Mouse (Mus musculus) kidney, postnatal 14 days (tissue): ENCODE measurements around the gene Wfikkn2.
"Not testable (repeated sequence)": the region's sequence is repeated elsewhere in the genome, so short reads cannot be mapped to it uniquely, and the experiment has no call there.

ENCODE experiments used
- DNase-seq: peaks from one replicate; pipeline ENCODE4 v3.0.0; 2022; ENCODE audit warnings: mixed read lengths

Gene Wfikkn2

DNA sequence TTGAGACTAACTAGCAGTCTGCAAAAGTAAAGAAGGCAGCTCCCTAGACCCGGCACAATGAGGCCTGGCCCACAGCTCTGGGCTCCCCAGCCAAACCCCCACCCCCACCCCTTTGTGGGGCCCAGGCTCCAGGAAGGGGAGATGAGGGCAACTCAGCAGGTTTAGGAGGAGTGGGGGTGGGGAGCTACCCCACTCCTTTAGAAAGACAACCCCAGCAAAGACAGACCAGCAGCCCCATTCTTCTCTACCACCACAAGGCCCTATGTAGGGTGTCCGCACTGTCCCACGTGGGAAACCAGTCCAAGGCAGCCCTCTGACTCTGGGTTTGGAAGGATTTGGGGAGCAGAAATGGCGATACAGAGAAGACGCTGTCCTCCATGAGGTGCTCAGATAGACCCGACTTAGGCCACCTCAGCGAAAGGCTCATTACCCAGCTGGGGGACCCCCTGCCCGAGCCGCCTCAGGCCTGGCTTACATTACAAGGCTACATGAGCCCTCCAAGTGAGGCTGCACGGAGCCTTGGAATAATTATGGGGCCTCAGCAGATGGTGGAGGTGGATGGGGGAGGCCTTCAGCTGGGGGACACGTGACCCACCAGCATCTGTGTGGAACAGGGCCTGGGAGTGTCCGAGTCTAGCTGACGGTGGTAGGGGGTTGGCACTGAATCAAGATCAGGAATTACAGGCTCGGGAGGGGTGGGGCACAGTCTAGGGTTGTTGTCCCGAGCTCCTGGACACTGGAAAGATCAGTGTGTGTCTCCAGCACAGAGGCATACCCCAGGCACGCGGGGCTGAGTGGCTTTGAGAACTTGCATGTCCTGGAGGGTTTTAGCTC, at the start of gene Wfikkn2:
TSS of gene Wfikkn2 (minus strand) at position 51 of the 834 bp plus-strand sequence.
- DNase-seq, result no peak

DNA sequence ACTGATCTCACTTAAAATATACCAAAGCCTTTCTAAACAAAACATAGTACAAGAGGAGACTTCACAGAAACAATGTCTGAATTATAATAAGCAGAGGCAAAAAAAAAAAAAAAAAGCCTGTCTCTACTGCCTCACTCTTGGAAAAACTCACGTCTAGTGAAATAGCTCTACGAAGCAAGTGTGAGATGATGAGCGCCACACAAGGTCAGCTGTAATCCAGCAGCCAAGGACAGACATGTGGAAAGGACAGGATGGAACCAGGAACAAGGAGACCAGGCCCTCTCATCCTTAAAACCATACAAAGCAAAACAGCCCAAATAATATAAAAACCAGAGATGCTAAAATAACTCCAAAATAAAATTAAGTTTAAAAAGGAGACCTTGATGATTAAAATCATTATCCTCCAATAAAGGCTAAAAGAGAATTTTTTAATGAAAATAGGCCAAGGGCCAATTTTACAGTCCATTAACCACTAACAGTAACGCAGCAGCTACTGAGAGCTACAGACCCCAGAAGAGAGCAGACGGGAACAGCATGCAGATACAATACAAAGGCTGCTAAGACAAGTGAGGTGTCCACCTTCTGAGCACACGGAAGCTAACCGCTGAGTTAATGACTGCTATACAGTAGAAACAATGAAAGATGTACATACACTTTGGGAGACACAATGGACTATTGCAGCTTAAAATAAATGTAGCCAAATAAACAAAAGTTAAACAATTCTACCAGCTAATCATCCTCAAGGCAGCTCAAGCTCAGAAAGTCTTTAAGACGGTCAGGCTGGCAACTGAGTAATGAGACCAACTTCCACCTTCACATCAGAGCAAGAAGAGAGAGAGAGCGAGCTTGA, 49.4 kb upstream of the Wfikkn2 start:
- DNase-seq, result no peak

DNA sequence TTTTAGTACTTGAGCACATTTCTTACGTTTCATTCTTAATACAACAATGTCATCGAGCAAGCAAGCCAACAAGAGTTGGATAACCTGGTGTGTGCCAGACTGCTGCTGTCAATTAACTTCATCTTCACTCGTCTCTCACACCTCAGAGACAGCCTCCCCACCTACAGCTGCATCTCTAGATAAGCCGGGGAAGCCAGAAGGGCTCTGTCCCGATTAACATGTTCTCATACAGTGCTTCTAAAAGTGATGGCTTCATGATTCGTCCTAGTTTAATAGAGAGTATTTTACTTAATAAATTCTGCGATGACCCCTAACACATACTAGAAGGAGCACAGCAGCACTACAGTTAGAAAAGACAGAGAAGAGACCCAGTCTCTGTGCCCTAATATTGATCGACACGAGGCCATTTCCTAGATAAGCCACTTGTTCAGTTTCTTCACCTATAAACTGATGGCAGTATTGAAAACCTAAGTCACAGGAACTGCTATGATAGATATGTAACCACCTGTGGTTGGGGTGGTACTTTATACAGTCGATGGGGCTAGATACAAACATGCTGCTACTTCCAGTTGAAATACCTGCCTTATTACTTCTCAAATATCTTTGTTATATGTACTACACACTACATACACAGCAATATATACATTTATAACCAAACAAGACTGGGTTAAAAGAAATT, 44.4 kb upstream of the Wfikkn2 start:
- no peak for DNase-seq

GRCm38 (mm10) chr11:94287105-94287504, 41.3 kb upstream of the Wfikkn2 start:
- no peak for DNase-seq

DNA sequence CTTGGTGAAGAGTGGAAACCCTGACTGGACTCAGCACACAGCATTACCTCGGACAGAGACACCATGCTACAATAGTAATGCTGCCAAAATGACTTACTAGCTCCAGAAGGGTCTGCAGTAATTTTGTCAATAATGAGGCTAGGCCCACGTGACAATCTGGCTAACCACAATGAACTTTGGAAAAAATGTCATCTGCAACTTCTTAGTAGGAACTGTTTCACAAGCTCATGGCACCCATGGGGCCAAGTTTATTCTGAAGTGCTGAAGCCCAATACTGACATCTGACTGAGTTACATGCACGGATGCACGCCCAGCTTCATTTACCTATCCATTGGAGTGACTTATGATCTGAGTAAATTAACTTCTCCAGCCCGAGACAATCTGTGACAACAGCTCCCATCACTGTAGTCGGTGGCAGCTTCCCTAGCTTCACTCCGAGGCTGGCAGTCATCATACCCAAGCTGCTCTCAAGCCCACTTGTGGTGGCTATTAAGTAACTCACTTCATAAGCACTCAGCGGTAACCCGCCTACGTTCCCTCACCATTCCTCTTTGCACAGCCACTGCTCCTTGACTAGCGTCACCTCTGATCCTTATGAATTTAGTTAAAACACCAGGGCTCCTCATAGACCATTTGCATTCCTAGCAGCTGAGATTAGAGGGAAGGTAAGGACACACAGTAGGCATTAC, 40.2 kb upstream of the Wfikkn2 start:
- DNase-seq, result no peak

DNA sequence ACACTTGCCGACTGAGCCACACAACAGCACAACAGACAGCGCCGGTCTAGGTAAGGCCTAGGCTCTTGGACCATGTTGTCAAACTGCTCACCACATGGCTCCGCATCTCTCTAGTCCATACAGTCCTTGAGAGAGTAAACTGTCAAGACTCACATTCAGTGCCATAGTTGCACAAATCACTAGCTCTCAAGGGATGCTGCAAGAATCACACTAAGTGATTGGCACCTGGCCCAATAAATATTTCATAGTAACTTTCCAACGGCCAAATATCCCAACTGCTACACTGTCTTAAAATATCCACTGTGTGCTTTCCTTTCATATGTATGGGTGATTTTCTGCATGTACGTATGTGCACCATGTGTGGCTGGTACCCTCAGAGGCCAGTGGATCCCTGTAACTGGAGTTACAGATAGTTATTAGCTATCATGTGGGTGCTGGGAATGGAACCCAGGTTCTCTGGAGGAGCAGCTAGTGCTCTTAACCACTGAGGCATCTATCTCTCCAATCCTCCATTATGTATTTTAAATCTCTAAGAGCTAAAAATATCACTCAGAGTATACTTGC, 37.8 kb upstream of the Wfikkn2 start:
- DNase-seq, result no peak

DNA sequence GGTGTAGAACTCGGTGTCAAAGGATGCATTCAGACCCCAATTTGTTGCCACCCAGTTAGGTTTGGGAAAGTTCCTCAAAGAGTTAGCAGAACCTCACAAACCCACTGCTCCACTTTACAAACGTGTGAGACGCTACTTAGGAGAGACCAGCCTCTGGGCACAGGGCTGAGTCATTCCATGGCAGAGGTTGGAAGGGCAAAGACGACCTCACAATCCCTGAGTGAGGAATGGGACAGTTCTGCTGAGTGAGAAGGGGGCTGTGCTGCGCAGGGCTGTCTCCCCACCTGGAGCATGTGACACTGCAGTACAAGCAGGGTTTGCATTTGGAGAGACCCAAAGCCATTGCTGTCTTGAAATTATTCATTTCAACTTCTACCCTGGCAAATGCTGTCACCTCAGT, 36.5 kb upstream of the Wfikkn2 start:
- DNase-seq, result no peak

- DNase-seq, result no peak
Measured at GRCm38 (mm10) chr11:94281199-94282181, 35.7 kb upstream of the Wfikkn2 start, which contains the start of gene Gm21885. Gene Gm21885 (plus strand): TSS chr11:94281873.

GRCm38 (mm10) chr11:94276869-94277337, 31.1 kb upstream of the Wfikkn2 start:
- peak; percentile 92 for DNase-seq

GRCm38 (mm10) chr11:94275686-94276085, 29.9 kb upstream of the Wfikkn2 start:
- DNase-seq, result no peak

DNA sequence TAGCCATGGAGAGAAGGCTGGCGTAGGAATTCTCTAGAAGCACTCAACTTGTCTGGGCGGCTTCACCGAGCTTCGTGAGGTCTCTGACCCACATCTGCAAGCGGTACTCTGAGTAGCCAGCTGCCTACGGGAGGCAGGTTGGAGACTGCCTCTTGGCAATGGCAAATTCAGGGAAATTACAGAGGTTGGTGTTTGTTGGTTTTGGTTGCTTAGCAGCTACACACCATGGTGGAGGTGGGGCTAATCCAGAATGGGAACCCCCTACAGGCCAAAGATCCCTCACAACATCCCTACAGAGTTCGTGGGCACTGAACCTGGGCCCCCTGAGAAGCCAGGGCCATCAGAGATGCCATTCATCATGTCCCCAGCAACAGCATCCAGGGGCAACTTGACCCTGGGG, 29.4 kb upstream of the Wfikkn2 start:
- DNase-seq, result no peak

DNA sequence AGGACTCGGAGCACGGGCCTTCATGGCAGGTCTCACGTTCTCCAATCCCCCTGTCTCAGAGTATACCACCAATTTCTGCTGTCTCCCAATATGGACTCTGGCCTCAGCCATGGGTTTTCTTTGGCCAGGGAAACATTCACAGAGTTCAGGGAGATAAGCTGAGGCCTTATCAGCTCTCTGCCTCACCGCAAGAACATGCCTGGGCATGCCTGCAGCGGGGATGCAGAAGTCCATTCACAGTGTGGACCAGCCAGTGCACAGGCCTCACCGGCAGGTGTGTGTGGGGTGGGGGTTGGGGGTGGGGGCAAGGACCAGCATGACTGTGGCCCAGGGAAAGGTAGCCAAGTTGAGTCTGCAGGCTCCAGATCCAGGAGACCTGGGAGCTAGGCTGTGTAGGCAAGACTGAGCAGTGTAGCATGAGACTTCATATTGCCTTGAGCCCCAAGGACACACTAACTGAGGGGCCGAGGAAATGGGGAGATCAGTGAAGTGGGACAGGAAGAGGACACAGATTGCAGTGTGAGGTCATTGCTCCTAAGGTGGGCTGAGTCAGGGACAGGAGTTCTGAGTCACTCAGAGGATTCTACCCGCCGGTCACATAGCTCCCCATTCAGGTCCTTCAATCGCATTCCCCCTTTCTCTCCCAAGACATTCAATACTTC, 28.5 kb upstream of the Wfikkn2 start:
- no peak for DNase-seq

- no peak for DNase-seq
Measured at GRCm38 (mm10) chr11:94272960-94273927, 27.4 kb upstream of the Wfikkn2 start.

GRCm38 (mm10) chr11:94271015-94271414, 25.2 kb upstream of the Wfikkn2 start:
- DNase-seq, result no peak

DNA sequence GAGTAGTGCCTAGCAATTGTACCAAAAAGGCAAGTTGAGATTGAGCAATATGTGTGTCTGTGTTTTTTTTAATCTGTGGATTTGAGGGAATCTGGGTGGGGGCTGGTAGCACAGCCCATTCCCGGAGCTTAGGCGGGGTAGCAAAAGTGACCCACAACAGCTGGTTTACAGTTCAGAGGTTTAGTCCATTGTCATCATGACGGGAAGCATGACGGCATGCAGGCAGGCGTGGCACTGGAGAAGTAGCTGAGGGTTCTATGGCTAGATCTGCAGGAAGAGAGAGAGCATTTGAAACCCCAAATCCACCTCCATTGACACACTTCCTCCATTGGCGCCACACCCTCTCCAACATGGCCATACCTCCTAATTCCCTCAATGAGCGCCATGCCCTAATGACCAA, 24.1 kb upstream of the Wfikkn2 start:
- DNase-seq, result no peak

DNA sequence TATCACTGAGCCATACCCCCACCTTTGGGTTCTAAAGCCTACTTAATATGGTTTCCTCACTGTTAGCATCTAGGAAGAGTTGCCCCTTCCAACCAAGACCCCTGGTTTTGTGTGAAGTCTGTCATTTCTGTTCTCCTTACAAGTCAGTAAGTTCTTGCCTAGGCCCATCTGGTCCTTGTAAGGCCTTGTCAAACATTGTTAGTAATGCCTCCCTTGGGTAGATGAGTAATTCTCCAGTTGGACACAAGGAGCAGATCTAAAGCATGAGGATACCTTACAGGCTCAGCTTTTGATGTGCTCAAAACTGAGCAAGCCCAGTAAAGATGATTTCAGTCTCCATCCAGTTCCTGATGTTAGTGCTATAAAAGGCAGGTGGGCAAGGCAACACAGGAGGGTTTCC, 23.0 kb upstream of the Wfikkn2 start:
- DNase-seq, result no peak

GRCm38 (mm10) chr11:94266155-94266554, 20.4 kb upstream of the Wfikkn2 start:
- DNase-seq, result not testable (repeated sequence)

DNA sequence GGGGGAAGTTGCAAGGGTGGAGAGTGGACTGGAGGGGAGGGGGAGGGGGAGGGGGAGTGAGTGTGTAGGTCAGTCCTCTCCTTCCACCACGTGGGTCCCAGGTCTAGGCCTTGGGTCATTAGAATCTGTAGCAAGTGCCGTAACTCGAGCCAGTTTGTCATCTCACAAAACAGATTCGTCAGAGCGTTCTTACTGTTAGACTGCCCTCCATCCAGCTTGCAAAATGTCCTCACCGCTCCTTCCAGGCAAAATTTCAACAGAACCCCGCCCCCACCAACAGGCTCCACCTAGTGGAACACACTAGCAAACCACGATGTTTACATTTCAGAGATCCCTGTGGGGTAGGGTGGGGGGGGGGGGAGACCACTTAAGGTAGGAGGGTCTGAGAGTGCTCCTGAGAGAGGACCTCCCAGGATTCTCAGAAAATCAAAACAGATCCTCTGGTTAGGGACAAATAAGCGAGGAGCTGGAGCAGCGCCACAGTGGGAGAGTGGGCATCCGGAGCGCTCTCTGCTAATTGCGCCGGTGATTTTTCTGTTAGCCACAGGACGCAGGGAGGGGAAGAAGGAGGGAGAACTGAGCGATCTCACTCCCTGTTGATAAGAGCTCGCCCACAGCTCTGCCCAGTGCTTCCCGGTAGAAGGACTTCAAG, 19.5 kb upstream of the Wfikkn2 start:
- DNase-seq, result peak; percentile 69
